Mouse (Mus musculus) intestine, embryonic 16.5 days (tissue): ENCODE measurements around the gene E030018B13Rik. TPM values are rescaled to one million over a fixed set of nuclear protein-coding genes. Genes with fewer than 3 reads are reported as not detected.

Experiments
- ATAC-seq: fragments of 200-750 bp; cut with Nextera tagmentation; 2 replicates; pipeline ENCODE4 v1.8.0; 2017; ENCODE audit warnings: moderate TSS enrichment, moderate library complexity
- H3K27ac ChIP-seq: fragments of 300-500 bp; sonication (generic); 2 replicates; pipeline ENCODE4 v1.5.1; 2014; ENCODE audit warnings: mild to moderate bottlenecking, low read length
- H3K27me3 ChIP-seq: fragments of 300-500 bp; sonication (generic); replicated peaks from 2 replicates; pipeline ENCODE4 v1.6.1; 2014; ENCODE audit warnings: low read length, control low read depth, mixed read lengths; ENCODE audit not compliant: control insufficient read depth, insufficient read depth
- H3K36me3 ChIP-seq: fragments of 300-500 bp; sonication (generic); 2 replicates; pipeline ENCODE4 v1.6.1; 2014; ENCODE audit warnings: low read length, control low read depth; ENCODE audit not compliant: control insufficient read depth, insufficient read depth
- H3K4me1 ChIP-seq: fragments of 300-500 bp; sonication (generic); 2 replicates; pipeline ENCODE4 v1.6.1; 2014; ENCODE audit warnings: low read length, control low read depth, mixed read lengths; ENCODE audit not compliant: control insufficient read depth, insufficient read depth
- H3K4me2 ChIP-seq: fragments of 300-500 bp; sonication (generic); 2 replicates; pipeline ENCODE4 v1.6.1; 2014; ENCODE audit warnings: low read depth, low read length, control low read depth
- H3K4me3 ChIP-seq: fragments of 300-500 bp; sonication (generic); 2 replicates; pipeline ENCODE4 v1.5.1; 2014; ENCODE audit warnings: mild to moderate bottlenecking, low read length
- H3K9ac ChIP-seq: fragments of 300-500 bp; sonication (generic); 2 replicates; pipeline ENCODE4 v1.6.1; 2014; ENCODE audit warnings: low read depth, low read length
- H3K9me3 ChIP-seq: fragments of 300-500 bp; sonication (generic); 2 replicates; pipeline ENCODE4 v1.6.1; 2016; ENCODE audit warnings: low read length, control low read depth; ENCODE audit not compliant: control insufficient read depth
- WGBS: fragments of 180-500 bp; shearing (Covaris S2); extraction: QIAGEN DNeasy Blood & Tissue Kit; methylation state at CpG from one replicate; pipeline ENCODE4 v1.1.7; 2014; 5-methylcytosine and 5-hydroxymethylcytosine counted together
- polyA plus RNA-seq: library from polyadenylated mRNA; unstranded; fragments of >200 nt; fragmentation: Nextera tagmentation; extraction: Ambion mirVana; gene quantifications from 2 replicates; pipeline ENCODE4 v1.2.1, GENCODE M21; 2015

E030018B13Rik gene
- polyA plus RNA-seq, 1 experiment from 2014 or later = not detected

GRCm38 (mm10) chr7:63885025-63885424, 31.6 kb upstream of the E030018B13Rik start:
- Histone ChIP-seq H3K27me3 (no peaks in the 10 kb centered on the region), H3K36me3 (0 out of 2 replicates have a peak, but pooled peaks cover 3% of the 10 kb centered on the region), H3K27ac (no peak overlapping the region), H3K9ac (no peak overlapping the region), H3K4me3 (no peak overlapping the region), H3K9me3 (no peaks in the 10 kb centered on the region), H3K4me1 (peaks cover 7% of the 10 kb centered on the region; the same call in 1 of the 2 replicates), H3K4me2 (no peak overlapping the region)
- WGBS = 75% methylated on average over 7 of the region's 7 CpGs
- no peak; the same call in 1 of the 2 replicates for ATAC-seq

- H3K27ac ChIP-seq = no peak overlapping the region
- 54% methylated on average over 8 of the region's 8 CpGs for WGBS
Measured at GRCm38 (mm10) chr7:63887034-63887551, 29.6 kb upstream of the E030018B13Rik start.

GRCm38 (mm10) chr7:63887602-63888123, 29.0 kb upstream of the E030018B13Rik start:
- peaks cover 7% of the 10 kb centered on the region; the same call in 1 of the 2 replicates for H3K4me1 ChIP-seq
- no peaks in the 10 kb centered on the region for H3K9me3 ChIP-seq
- H3K9ac ChIP-seq = no peak overlapping the region
- ATAC-seq = no peak
- 80% methylated on average over 10 of the region's 10 CpGs for WGBS
- no peak overlapping the region for H3K4me3 ChIP-seq
- 0 out of 2 replicates have a peak, but pooled peaks cover 7% of the 10 kb centered on the region for H3K36me3 ChIP-seq
- no peak overlapping the region for H3K4me2 ChIP-seq
- H3K27me3 ChIP-seq = no peaks in the 10 kb centered on the region
- no peak overlapping the region for H3K27ac ChIP-seq

More at GRCm38 (mm10) chr7:63887034-63887551, 29.6 kb upstream of the E030018B13Rik start:
- no peaks in the 10 kb centered on the region for H3K27me3 ChIP-seq
- H3K36me3 ChIP-seq = 0 out of 2 replicates have a peak, but pooled peaks cover 7% of the 10 kb centered on the region
- no peak for ATAC-seq
- H3K9ac ChIP-seq = no peak overlapping the region
- H3K4me2 ChIP-seq = no peak overlapping the region
- no peak overlapping the region for H3K4me3 ChIP-seq
- H3K4me1 ChIP-seq = peaks cover 7% of the 10 kb centered on the region; the same call in 1 of the 2 replicates
- no peaks in the 10 kb centered on the region for H3K9me3 ChIP-seq

- Histone ChIP-seq H3K4me2 (no peak overlapping the region), H3K9me3 (no peaks in the 10 kb centered on the region), H3K4me1 (peaks cover 7% of the 10 kb centered on the region; the same call in 1 of the 2 replicates), H3K4me3 (no peak overlapping the region), H3K9ac (no peak overlapping the region), H3K36me3 (0 out of 2 replicates have a peak, but pooled peaks cover 7% of the 10 kb centered on the region), H3K27me3 (no peaks in the 10 kb centered on the region), H3K27ac (no peak overlapping the region)
- no peak for ATAC-seq
- WGBS = 63% methylated on average over 6 of the region's 6 CpGs
Measured at GRCm38 (mm10) chr7:63888674-63889073, 28.0 kb upstream of the E030018B13Rik start.

GRCm38 (mm10) chr7:63889116-63889975, 27.3 kb upstream of the E030018B13Rik start:
- WGBS = 74% methylated on average over 9 of the region's 9 CpGs
- H3K4me2 ChIP-seq = no peak overlapping the region
- no peak overlapping the region for H3K4me3 ChIP-seq
- no peaks in the 10 kb centered on the region for H3K9me3 ChIP-seq
- no peak overlapping the region for H3K27ac ChIP-seq
- H3K27me3 ChIP-seq = no peaks in the 10 kb centered on the region
- 0 out of 2 replicates have a peak, but pooled peaks cover 7% of the 10 kb centered on the region for H3K36me3 ChIP-seq
- no peak overlapping the region for H3K9ac ChIP-seq
- peaks cover 7% of the 10 kb centered on the region; the same call in 1 of the 2 replicates for H3K4me1 ChIP-seq
- ATAC-seq = no peak

- Histone ChIP-seq H3K9me3 (no peaks in the 10 kb centered on the region), H3K36me3 (0 out of 2 replicates have a peak, but pooled peaks cover 7% of the 10 kb centered on the region), H3K4me2 (no peak overlapping the region), H3K27me3 (no peaks in the 10 kb centered on the region), H3K9ac (no peak overlapping the region), H3K27ac (no peak overlapping the region), H3K4me1 (peaks cover 13% of the 10 kb centered on the region), H3K4me3 (no peak overlapping the region)
- no peak for ATAC-seq
- WGBS = 75% methylated on average over 43 of the region's 43 CpGs
Measured at GRCm38 (mm10) chr7:63891488-63892075, 25.1 kb upstream of the E030018B13Rik start.

- no peak for ATAC-seq
- H3K27me3 ChIP-seq = no peaks in the 10 kb centered on the region
- WGBS = 92% methylated on average over 5 of the region's 5 CpGs
- H3K9me3 ChIP-seq = no peaks in the 10 kb centered on the region
- H3K27ac ChIP-seq = no peak overlapping the region
- no peak overlapping the region for H3K4me2 ChIP-seq
- peaks cover 27% of the 10 kb centered on the region for H3K4me1 ChIP-seq
- H3K4me3 ChIP-seq = no peak overlapping the region
- no peak overlapping the region for H3K9ac ChIP-seq
- 0 out of 2 replicates have a peak, but pooled peaks cover 7% of the 10 kb centered on the region for H3K36me3 ChIP-seq
Measured at GRCm38 (mm10) chr7:63893201-63893600, 23.5 kb upstream of the E030018B13Rik start.

- no peak overlapping the region for H3K4me3 ChIP-seq
- no peak for ATAC-seq
- no peak overlapping the region for H3K9ac ChIP-seq
- no peak overlapping the region for H3K27ac ChIP-seq
- no peaks in the 10 kb centered on the region for H3K9me3 ChIP-seq
- H3K27me3 ChIP-seq = no peaks in the 10 kb centered on the region
- peaks cover 30% of the 10 kb centered on the region for H3K4me1 ChIP-seq
- no peak overlapping the region for H3K4me2 ChIP-seq
- 0 out of 2 replicates have a peak, but pooled peaks cover 7% of the 10 kb centered on the region for H3K36me3 ChIP-seq
- 78% methylated on average over 4 of the region's 4 CpGs for WGBS
Measured at GRCm38 (mm10) chr7:63893729-63894128, 22.9 kb upstream of the E030018B13Rik start.

- Histone ChIP-seq H3K4me3 (no peak overlapping the region), H3K27me3 (no peaks in the 10 kb centered on the region), H3K27ac (no peak overlapping the region), H3K4me2 (no peak overlapping the region), H3K4me1 (peaks cover 23% of the 10 kb centered on the region), H3K9me3 (no peaks in the 10 kb centered on the region), H3K9ac (no peak overlapping the region), H3K36me3 (0 out of 2 replicates have a peak, but pooled peaks cover 7% of the 10 kb centered on the region)
- 72% methylated on average over 4 of the region's 4 CpGs for WGBS
- no peak for ATAC-seq
Measured at GRCm38 (mm10) chr7:63894662-63895061, 22.0 kb upstream of the E030018B13Rik start.
